Mouse (Mus musculus) lung, embryonic 16.5 days (tissue): ENCODE data around the gene Fam216b. TPM values are rescaled to one million over a fixed set of nuclear protein-coding genes. Genes with fewer than 3 reads are reported as not detected.

Experiments used
- polyA plus RNA-seq: library from polyadenylated mRNA; unstranded; fragments of >200 nt; fragmentation: Nextera tagmentation; extraction: Ambion mirVana; gene quantifications from 2 replicates; pipeline ENCODE4 v1.2.1, GENCODE M21; 2015

Fam216b gene
- polyA plus RNA-seq, 1 experiment from 2014 or later = 0.59 TPM

Other genes starting within 250 kb of the Fam216b start
- gene Dnajc15, start 213.9 kb downstream of the Fam216b start, polyA plus RNA-seq = 81.9 and 97.3 TPM in 2 replicates
- gene Epsti1, start 184.8 kb downstream of the Fam216b start, polyA plus RNA-seq = 0.85 and 1.7 TPM in 2 replicates
- gene Tnfsf11, start 219.0 kb upstream of the Fam216b start, polyA plus RNA-seq = 0.45 TPM in 1 of 2 replicates, not detected in the other